Mouse (Mus musculus): Measurements from ENCODE around the gene Pde8b. TPM values are rescaled to one million over a fixed set of nuclear protein-coding genes. Genes with fewer than 3 reads are reported as not detected.

Gene Pde8b
- polyA plus RNA-seq, 1 experiment from 2014 or later, result 9.7 TPM

GRCm38 (mm10) chr13:94990516-94990915 is 259.6 kb downstream of the Pde8b start:
- no peaks in the 10 kb centered on the region for H3K9me3 ChIP-seq (replicated peaks)

GRCm38 (mm10) chr13:94979081-94979480 is 271.1 kb downstream of the Pde8b start:
- Histone ChIP-seq H3K4me1 (peaks cover 15% of the 10 kb centered on the region), H3K36me3 (peaks cover 5% of the 10 kb centered on the region), H3K27ac (replicated peaks) (no peak overlapping the region), H3K4me3 (replicated peaks) (no peak overlapping the region), H3K4me2 (no peak overlapping the region), H3K27me3 (replicated peaks) (no peaks in the 10 kb centered on the region), H3K9ac (replicated peaks) (no peak overlapping the region), H3K9me3 (replicated peaks) (no peaks in the 10 kb centered on the region)
- no peak for ATAC-seq (ENCODE audit: low FRiP score)
- 47% methylated on average over 7 of the region's 7 CpGs for WGBS

More at GRCm38 (mm10) chr13:94990516-94990915, 259.6 kb downstream of the Pde8b start:
- no peaks in the 10 kb centered on the region for H3K36me3 ChIP-seq
- no peak overlapping the region for H3K4me3 ChIP-seq (replicated peaks)
- no peaks in the 10 kb centered on the region for H3K4me1 ChIP-seq
- H3K27me3 ChIP-seq (replicated peaks), result no peaks in the 10 kb centered on the region
- no peak overlapping the region for H3K27ac ChIP-seq (replicated peaks)
- no peak overlapping the region for H3K4me2 ChIP-seq
- no peak overlapping the region for H3K9ac ChIP-seq (replicated peaks)
- no peak for ATAC-seq (ENCODE audit: low FRiP score)
- WGBS, result 75% methylated on average over 5 of the region's 5 CpGs

- H3K27ac ChIP-seq (replicated peaks), result peak within 1 kb of the TSS; percentile 97
- H3K36me3 ChIP-seq, result no peaks in the 10 kb centered on the region
- peak within 1 kb of the TSS; percentile 94 for H3K9ac ChIP-seq (replicated peaks)
- H3K27me3 ChIP-seq (replicated peaks), result no peaks in the 10 kb centered on the region
- H3K4me1 ChIP-seq, result peaks cover 15% of the 10 kb centered on the region
- H3K9me3 ChIP-seq (replicated peaks), result no peaks in the 10 kb centered on the region
- WGBS, result 2% methylated on average over 67 of the region's 68 CpGs
- peak within 1 kb of the TSS; percentile 77 for H3K4me3 ChIP-seq (replicated peaks)
- peak; percentile 97 for ATAC-seq (ENCODE audit: low FRiP score)
- peak within 1 kb of the TSS; percentile 57 for H3K4me2 ChIP-seq
Observed at GRCm38 (mm10) chr13:94976219-94977186, 273.6 kb downstream of the Pde8b start, which contains the start of gene Wdr41. Gene Wdr41 (plus strand): TSS chr13:94976344.

GRCm38 (mm10) chr13:94975828-94976218 is 274.3 kb downstream of the Pde8b start:
- 32% methylated on average over 9 of the region's 9 CpGs for WGBS
- Histone ChIP-seq H3K4me2 (peak overlapping the region; percentile 57), H3K27ac (replicated peaks) (peak overlapping the region; percentile 97), H3K36me3 (no peaks in the 10 kb centered on the region), H3K27me3 (replicated peaks) (no peaks in the 10 kb centered on the region), H3K9ac (replicated peaks) (peak overlapping the region; percentile 94), H3K4me1 (peaks cover 15% of the 10 kb centered on the region), H3K9me3 (replicated peaks) (no peaks in the 10 kb centered on the region), H3K4me3 (replicated peaks) (peak overlapping the region; percentile 77)
- ATAC-seq (ENCODE audit: low FRiP score), result no peak

Other genes starting within 250 kb of the Pde8b start
- gene Zbed3, start 73.3 kb upstream of the Pde8b start, polyA plus RNA-seq (2015; fragmentation: Nextera tagmentation; extraction: Ambion mirVana), result 31.7 and 40.6 TPM in 2 replicates
- 32.4 and 32.5 TPM in 2 replicates for gene Aggf1, start 125.0 kb upstream of the Pde8b start, polyA plus RNA-seq (2015; fragmentation: Nextera tagmentation; extraction: Ambion mirVana)
- 6.5 and 7.5 TPM in 2 replicates for gene Crhbp, start 194.6 kb upstream of the Pde8b start, polyA plus RNA-seq (2015; fragmentation: Nextera tagmentation; extraction: Ambion mirVana)
- not detected in 2 replicates for gene S100z, start 228.4 kb upstream of the Pde8b start, polyA plus RNA-seq (2015; fragmentation: Nextera tagmentation; extraction: Ambion mirVana)